Mouse (Mus musculus): ENCODE measurements at regions not wholly inside any gene's neighbourhood (a gene's known extent, or its start where the extent isn't known, plus 50 kb on each side); places are given as distances from the start of the nearest gene placed in this dataset.
A peak's percentile ranks its signal among the peaks of the same experiment; 100 is the strongest.

GRCm38 (mm10) chr11:57432299-57432698 is 86.1 kb downstream of the Fam114a2 start:
- TF ChIP-seq CTCF (IDR thresholded peaks at IDR 0.05) = no peak
- intact Hi-C loops (cut with DNase I) = no loop called here
- Histone ChIP-seq H3K27ac (no peak overlapping the region), H3K4me3 (no peak overlapping the region)
- no peak for DNase-seq (ENCODE audit: extremely low spot score in 1 of 2, low spot score in 2 of 2)

- peak; percentile 30 for TF ChIP-seq CTCF (IDR thresholded peaks at IDR 0.05)
- no peak overlapping the region for H3K27ac ChIP-seq
- intact Hi-C loops (cut with DNase I) = no loop called here
- no peak overlapping the region for H3K4me3 ChIP-seq
- no peak for DNase-seq (ENCODE audit: extremely low spot score in 1 of 2, low spot score in 2 of 2)
Measured at GRCm38 (mm10) chr11:57431886-57432285, 86.5 kb downstream of the Fam114a2 start.

- intact Hi-C loops (cut with DNase I) = no loop called here
- no peak for DNase-seq (ENCODE audit: extremely low spot score in 1 of 2, low spot score in 2 of 2)
- peak; percentile 55 for TF ChIP-seq CTCF (IDR thresholded peaks at IDR 0.05)
- Histone ChIP-seq H3K4me3 (no peak overlapping the region), H3K27ac (no peak overlapping the region)
Measured at GRCm38 (mm10) chr11:57426046-57426805, 92.2 kb downstream of the Fam114a2 start.

- intact Hi-C loops (cut with DNase I) = no loop called here
- H3K27ac ChIP-seq = no peak overlapping the region
- TF ChIP-seq CTCF (IDR thresholded peaks at IDR 0.05) = no peak
- no peak for DNase-seq (ENCODE audit: extremely low spot score in 1 of 2, low spot score in 2 of 2)
- H3K4me3 ChIP-seq = no peak overlapping the region
Measured at GRCm38 (mm10) chr11:57419416-57419815, 99.0 kb downstream of the Fam114a2 start.

GRCm38 (mm10) chr11:57416011-57416410 is 102.4 kb downstream of the Fam114a2 start:
- intact Hi-C loops (cut with DNase I) = no loop called here
- Histone ChIP-seq H3K4me3 (no peak overlapping the region), H3K27ac (no peak overlapping the region)
- no peak for DNase-seq (ENCODE audit: extremely low spot score in 1 of 2, low spot score in 2 of 2)
- no peak for TF ChIP-seq CTCF (IDR thresholded peaks at IDR 0.05)

GRCm38 (mm10) chr11:57415167-57415566 is 103.2 kb downstream of the Fam114a2 start:
- DNase-seq (ENCODE audit: extremely low spot score in 1 of 2, low spot score in 2 of 2) = no peak
- intact Hi-C loops (cut with DNase I) = loop anchor here (2.0 kb wide), 1 partner anchor 96 kb away; no protein-coding TSS in a partner anchor
- no peak for TF ChIP-seq CTCF (IDR thresholded peaks at IDR 0.05)
- H3K27ac ChIP-seq = no peak overlapping the region
- no peak overlapping the region for H3K4me3 ChIP-seq

GRCm38 (mm10) chr11:57414697-57415096 is 103.7 kb downstream of the Fam114a2 start:
- no peak overlapping the region for H3K27ac ChIP-seq

GRCm38 (mm10) chr11:57413271-57413670 is 105.1 kb downstream of the Fam114a2 start:
- Histone ChIP-seq H3K27ac (peak overlapping the region; percentile 81), H3K4me3 (no peak overlapping the region)
- DNase-seq (ENCODE audit: extremely low spot score in 1 of 2, low spot score in 2 of 2) = no peak
- intact Hi-C loops (cut with DNase I) = no loop called here
- no peak for TF ChIP-seq CTCF (IDR thresholded peaks at IDR 0.05)

More at GRCm38 (mm10) chr11:57414697-57415096, 103.7 kb downstream of the Fam114a2 start:
- no peak overlapping the region for H3K4me3 ChIP-seq
- intact Hi-C loops (cut with DNase I) = loop anchor here (2.0 kb wide), 1 partner anchor 96 kb away; no protein-coding TSS in a partner anchor
- DNase-seq (ENCODE audit: extremely low spot score in 1 of 2, low spot score in 2 of 2) = peak; percentile 34 to 45
- TF ChIP-seq CTCF (IDR thresholded peaks at IDR 0.05) = no peak

GRCm38 (mm10) chr11:57412766-57413165 is 105.7 kb downstream of the Fam114a2 start:
- intact Hi-C loops (cut with DNase I) = no loop called here
- no peak for TF ChIP-seq CTCF (IDR thresholded peaks at IDR 0.05)
- Histone ChIP-seq H3K27ac (peak overlapping the region; percentile 81), H3K4me3 (no peak overlapping the region)
- peak; percentile 49 to 65 for DNase-seq (ENCODE audit: extremely low spot score in 1 of 2, low spot score in 2 of 2)

- DNase-seq (ENCODE audit: extremely low spot score in 1 of 2, low spot score in 2 of 2) = no peak
- Histone ChIP-seq H3K4me3 (no peak overlapping the region), H3K27ac (no peak overlapping the region)
- intact Hi-C loops (cut with DNase I) = no loop called here
- no peak for TF ChIP-seq CTCF (IDR thresholded peaks at IDR 0.05)
Measured at GRCm38 (mm10) chr11:57404172-57404571, 114.2 kb downstream of the Fam114a2 start.

- TF ChIP-seq CTCF (IDR thresholded peaks at IDR 0.05) = no peak
- Histone ChIP-seq H3K27ac (no peak overlapping the region), H3K4me3 (no peak overlapping the region)
- no peak for DNase-seq (ENCODE audit: extremely low spot score in 1 of 2, low spot score in 2 of 2)
- intact Hi-C loops (cut with DNase I) = no loop called here
Measured at GRCm38 (mm10) chr11:57401610-57402009, 116.8 kb downstream of the Fam114a2 start.

- no peak for TF ChIP-seq CTCF (IDR thresholded peaks at IDR 0.05)
- Histone ChIP-seq H3K27ac (no peak overlapping the region), H3K4me3 (no peak overlapping the region)
- DNase-seq (ENCODE audit: extremely low spot score in 1 of 2, low spot score in 2 of 2) = no peak
- intact Hi-C loops (cut with DNase I) = no loop called here
Measured at GRCm38 (mm10) chr11:57399366-57399765, 119.1 kb downstream of the Fam114a2 start.

GRCm38 (mm10) chr11:57396429-57396828 is 122.0 kb downstream of the Fam114a2 start:
- DNase-seq (ENCODE audit: extremely low spot score in 1 of 2, low spot score in 2 of 2) = no peak
- peak overlapping the region; percentile 45; the same call in 1 of the 2 replicates for H3K27ac ChIP-seq
- intact Hi-C loops (cut with DNase I) = no loop called here
- TF ChIP-seq CTCF (IDR thresholded peaks at IDR 0.05) = no peak
- no peak overlapping the region for H3K4me3 ChIP-seq

Data from left cerebral cortex, adult 2 months (tissue).